Mouse (Mus musculus) liver, embryonic 15.5 days (tissue): ENCODE measurements around the gene Evi5. TPM values are rescaled to one million over a fixed set of nuclear protein-coding genes. Genes with fewer than 3 reads are reported as not detected.
A peak's percentile ranks its signal among the peaks of the same experiment; 100 is the strongest.

Experiments used
- ATAC-seq: fragments of 200-750 bp; cut with Nextera tagmentation; 2 replicates; pipeline ENCODE4 v1.8.0; 2017; ENCODE audit warnings: moderate number of reproducible peaks, mild to moderate bottlenecking, moderate library complexity; ENCODE audit not compliant: insufficient read depth
- H3K27ac ChIP-seq: fragments of 300-500 bp; sonication (generic); replicated peaks from 2 replicates; pipeline ENCODE4 v1.5.1; 2015; ENCODE audit warnings: mild to moderate bottlenecking, inconsistent platforms
- H3K27me3 ChIP-seq: fragments of 300-500 bp; sonication (generic); 2 replicates; pipeline ENCODE4 v1.6.1; 2015; ENCODE audit warnings: mild to moderate bottlenecking, inconsistent platforms
- H3K36me3 ChIP-seq: fragments of 300-500 bp; sonication (generic); replicated peaks from 2 replicates; pipeline ENCODE4 v1.6.1; 2015; ENCODE audit warnings: moderate library complexity, mild to moderate bottlenecking, inconsistent platforms
- H3K4me1 ChIP-seq: fragments of 300-500 bp; sonication (generic); replicated peaks from 2 replicates; pipeline ENCODE4 v1.6.1; 2015; ENCODE audit warnings: inconsistent platforms
- H3K4me2 ChIP-seq: fragments of 300-500 bp; sonication (generic); 2 replicates; pipeline ENCODE4 v1.6.1; 2015; ENCODE audit warnings: moderate library complexity, mild to moderate bottlenecking, inconsistent platforms
- H3K4me3 ChIP-seq: fragments of 300-500 bp; sonication (generic); replicated peaks from 2 replicates; pipeline ENCODE4 v1.5.1; 2015; ENCODE audit warnings: mild to moderate bottlenecking, inconsistent platforms
- H3K9ac ChIP-seq: fragments of 300-500 bp; sonication (generic); 2 replicates; pipeline ENCODE4 v1.6.1; 2015; ENCODE audit warnings: moderate library complexity, mild to moderate bottlenecking, inconsistent platforms
- H3K9me3 ChIP-seq: fragments of 300-500 bp; sonication (generic); replicated peaks from 2 replicates; pipeline ENCODE4 v1.6.1; 2016; ENCODE audit warnings: inconsistent platforms
- WGBS: fragments of 180-500 bp; shearing (Covaris S2); methylation state at CpG from one replicate; pipeline ENCODE4 v1.1.7; 2015; ENCODE audit warnings: mixed read lengths; ENCODE audit not compliant: insufficient replicate concordance; 5-methylcytosine and 5-hydroxymethylcytosine counted together
- polyA plus RNA-seq: library from polyadenylated mRNA; unstranded; fragments of >200 nt; fragmentation: Nextera tagmentation; extraction: Ambion mirVana; gene quantifications from 2 replicates; pipeline ENCODE4 v1.2.1, GENCODE M21; 2015

The Evi5 gene
- polyA plus RNA-seq, 1 experiment from 2014 or later, result 54.3 TPM

DNA sequence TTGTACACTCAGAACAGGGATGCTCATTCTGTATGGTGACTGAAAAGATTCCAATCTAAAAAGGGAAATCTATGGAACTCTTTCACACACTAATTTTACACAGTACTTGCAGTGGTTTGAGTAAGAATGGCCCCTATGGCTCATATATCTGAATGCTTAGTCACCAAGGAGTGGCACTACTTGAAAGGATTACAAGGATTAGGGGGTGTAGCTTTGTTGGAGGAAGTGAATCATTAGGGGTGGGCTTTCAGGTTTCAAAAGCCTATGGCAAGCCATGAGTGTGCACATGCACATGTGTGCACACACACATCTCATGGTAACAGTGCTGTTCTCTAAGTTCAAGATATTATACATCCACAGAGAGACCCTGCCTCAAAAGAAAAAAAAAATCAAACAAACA is 72.3 kb downstream of the Evi5 start:
- H3K4me1 ChIP-seq, result no peaks in the 10 kb centered on the region

DNA sequence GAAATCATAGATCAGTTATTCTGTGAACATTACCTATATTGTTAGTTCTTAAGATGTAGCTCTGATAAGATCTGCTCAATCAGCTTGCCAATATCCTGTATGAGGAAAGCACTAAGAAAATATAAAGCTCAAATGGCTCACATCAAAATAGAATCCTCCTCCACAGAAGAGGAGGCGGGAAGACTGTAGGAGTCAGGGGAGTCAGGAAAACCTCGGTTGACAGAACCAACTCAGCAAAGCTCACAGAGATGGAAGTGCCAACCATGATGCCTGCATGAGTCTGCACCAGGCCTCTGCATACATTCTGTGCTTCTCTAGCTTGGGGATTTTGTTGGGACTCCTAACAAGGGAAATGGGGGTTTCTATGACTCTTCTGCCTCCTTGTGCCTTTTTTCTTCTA is 73.7 kb downstream of the Evi5 start:
- H3K9me3 ChIP-seq, result no peaks in the 10 kb centered on the region
- no peak overlapping the region for H3K9ac ChIP-seq
- H3K27me3 ChIP-seq, result no peaks in the 10 kb centered on the region
- peaks cover 58% of the 10 kb centered on the region for H3K36me3 ChIP-seq
- no peak overlapping the region for H3K27ac ChIP-seq
- WGBS, result 89% methylated on average over 2 of the region's 2 CpGs
- no peak overlapping the region for H3K4me3 ChIP-seq
- ATAC-seq, result no peak
- H3K4me2 ChIP-seq, result no peak overlapping the region
- H3K4me1 ChIP-seq, result no peaks in the 10 kb centered on the region

More for the DNA sequence above, 72.3 kb downstream of the Evi5 start:
- Histone ChIP-seq H3K9ac (no peak overlapping the region), H3K4me3 (no peak overlapping the region), H3K27me3 (no peaks in the 10 kb centered on the region), H3K36me3 (peaks cover 48% of the 10 kb centered on the region), H3K4me2 (no peak overlapping the region), H3K27ac (no peak overlapping the region), H3K9me3 (no peaks in the 10 kb centered on the region)
- ATAC-seq, result no peak

DNA sequence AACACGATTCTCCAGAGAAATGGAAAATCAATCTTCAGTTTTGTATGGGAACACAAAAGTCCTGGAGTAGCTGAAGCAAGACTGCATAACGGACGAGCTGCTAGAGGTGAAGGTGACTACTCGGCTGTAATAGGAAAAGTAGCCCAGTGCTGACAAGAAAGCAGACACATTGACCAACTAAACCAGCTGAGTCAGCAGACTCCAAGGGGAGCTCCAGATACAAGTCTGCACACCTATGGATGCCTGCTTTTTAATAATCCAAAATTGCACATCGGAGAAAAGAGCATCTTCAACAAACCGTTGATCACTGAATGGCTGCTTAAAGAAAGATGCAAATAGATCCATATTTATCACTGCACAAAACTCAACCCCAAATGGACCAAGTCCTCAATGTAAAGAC is 76.6 kb downstream of the Evi5 start:
- no peak overlapping the region for H3K27ac ChIP-seq
- peaks cover 71% of the 10 kb centered on the region for H3K36me3 ChIP-seq
- no peak for ATAC-seq
- H3K9me3 ChIP-seq, result no peaks in the 10 kb centered on the region
- no peak overlapping the region for H3K9ac ChIP-seq
- peaks cover 4% of the 10 kb centered on the region for H3K4me1 ChIP-seq
- H3K4me2 ChIP-seq, result no peak overlapping the region
- WGBS, result 87% methylated on average over 6 of the region's 6 CpGs
- H3K27me3 ChIP-seq, result no peaks in the 10 kb centered on the region
- no peak overlapping the region for H3K4me3 ChIP-seq

DNA sequence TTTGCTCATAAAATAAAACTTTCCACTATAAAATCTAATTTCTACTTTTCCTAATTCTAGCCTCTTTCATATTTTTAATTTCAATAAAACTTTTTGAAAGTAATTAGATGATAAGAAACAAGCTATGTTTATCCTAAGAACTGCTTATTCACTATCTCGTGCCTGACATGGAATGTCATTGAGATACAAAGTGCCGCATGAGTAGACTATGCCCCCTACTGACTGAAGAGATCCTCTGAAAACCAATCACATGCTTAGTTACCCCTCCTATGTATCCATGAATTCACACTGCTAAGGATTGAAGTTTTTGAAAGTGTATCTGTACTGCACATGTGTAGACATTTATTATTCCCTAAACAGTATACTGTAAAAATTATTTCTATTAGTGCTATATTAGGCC is 81.0 kb downstream of the Evi5 start:
- H3K4me3 ChIP-seq, result no peak overlapping the region
- peaks cover 6% of the 10 kb centered on the region for H3K4me1 ChIP-seq
- no peak for ATAC-seq
- WGBS, result 21% methylated on average over 2 of the region's 2 CpGs
- H3K9ac ChIP-seq, result no peak overlapping the region
- H3K9me3 ChIP-seq, result no peaks in the 10 kb centered on the region
- no peak overlapping the region for H3K27ac ChIP-seq
- H3K4me2 ChIP-seq, result no peak overlapping the region
- H3K36me3 ChIP-seq, result peaks cover 83% of the 10 kb centered on the region
- no peaks in the 10 kb centered on the region for H3K27me3 ChIP-seq

DNA sequence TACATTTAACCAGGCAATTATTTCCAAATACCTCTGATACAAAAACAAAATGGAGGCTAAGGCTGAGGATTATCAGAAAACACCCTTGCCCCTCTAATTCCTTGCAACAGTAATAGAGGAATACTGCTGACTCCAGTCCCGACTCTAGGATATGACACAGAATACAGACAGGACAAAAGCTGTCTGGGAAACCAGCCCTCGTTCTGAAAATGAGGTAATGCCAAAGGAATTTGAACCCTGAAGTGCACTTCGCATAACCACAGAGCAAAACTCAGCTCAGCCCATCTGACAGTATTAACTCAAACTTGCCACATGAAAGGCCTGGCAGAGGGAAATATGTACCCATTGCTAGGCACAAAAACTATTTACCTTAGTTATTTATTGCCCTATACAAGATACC is 81.6 kb downstream of the Evi5 start:
- peaks cover 79% of the 10 kb centered on the region for H3K36me3 ChIP-seq
- ATAC-seq, result no peak; the same call in 1 of the 2 replicates
- H3K4me2 ChIP-seq, result no peak overlapping the region
- WGBS, result 56% methylated on average over 3 of the region's 3 CpGs
- H3K4me3 ChIP-seq, result no peak overlapping the region
- H3K9me3 ChIP-seq, result no peaks in the 10 kb centered on the region
- H3K27ac ChIP-seq, result no peak overlapping the region
- peaks cover 6% of the 10 kb centered on the region for H3K4me1 ChIP-seq
- H3K9ac ChIP-seq, result no peak overlapping the region
- no peaks in the 10 kb centered on the region for H3K27me3 ChIP-seq

DNA sequence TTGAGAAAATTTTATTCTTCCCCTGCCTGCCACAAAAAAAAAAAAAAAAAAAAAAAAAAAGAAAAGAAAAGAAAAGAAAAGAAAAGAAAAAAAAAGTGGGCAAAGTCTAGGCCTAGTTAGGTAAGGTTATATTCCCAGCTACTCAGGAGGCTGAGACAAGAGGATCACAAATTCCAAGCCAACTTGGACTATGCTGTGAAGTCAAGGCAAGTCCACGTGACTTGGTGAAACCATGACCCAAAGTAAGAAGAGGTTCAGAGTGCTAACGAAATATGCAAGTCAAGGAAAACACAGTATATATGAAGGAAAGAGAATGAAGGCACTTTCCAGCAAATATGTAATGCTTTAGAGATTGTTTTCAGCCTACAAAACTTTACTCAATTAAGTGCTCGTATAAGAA is 82.4 kb downstream of the Evi5 start:
- ATAC-seq, result no peak
- Histone ChIP-seq H3K4me2 (no peak overlapping the region), H3K9ac (no peak overlapping the region), H3K36me3 (peaks cover 79% of the 10 kb centered on the region), H3K9me3 (no peaks in the 10 kb centered on the region), H3K4me3 (no peak overlapping the region), H3K27me3 (no peaks in the 10 kb centered on the region), H3K4me1 (peaks cover 6% of the 10 kb centered on the region), H3K27ac (no peak overlapping the region)
- WGBS, result 90% methylated on average over 3 of the region's 3 CpGs

DNA sequence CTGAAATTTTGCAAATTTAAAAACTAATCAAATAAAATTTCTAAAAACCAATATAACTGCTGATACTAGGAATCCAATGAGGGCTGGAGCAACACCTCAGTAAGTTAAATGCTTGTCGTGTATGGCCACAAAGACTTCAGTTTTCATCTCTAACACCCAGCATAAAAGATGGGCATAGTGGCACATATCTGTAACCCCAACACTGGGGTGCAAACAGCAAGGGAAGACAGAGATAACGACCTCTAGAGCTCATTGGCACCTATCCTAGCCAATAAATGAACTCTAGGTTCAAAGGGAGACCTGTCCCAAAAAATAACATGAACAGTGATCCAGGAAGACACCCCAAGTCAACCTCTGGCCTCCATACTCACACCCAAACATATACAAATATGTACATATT is 82.9 kb downstream of the Evi5 start:
- WGBS, result 49% methylated on average over 2 of the region's 2 CpGs
- Histone ChIP-seq H3K4me3 (no peak overlapping the region), H3K27me3 (no peaks in the 10 kb centered on the region), H3K4me1 (peaks cover 6% of the 10 kb centered on the region), H3K9me3 (no peaks in the 10 kb centered on the region), H3K4me2 (no peak overlapping the region), H3K27ac (no peak overlapping the region), H3K9ac (no peak overlapping the region), H3K36me3 (peaks cover 79% of the 10 kb centered on the region)
- ATAC-seq, result peak; percentile 52; the same call in 1 of the 2 replicates

DNA sequence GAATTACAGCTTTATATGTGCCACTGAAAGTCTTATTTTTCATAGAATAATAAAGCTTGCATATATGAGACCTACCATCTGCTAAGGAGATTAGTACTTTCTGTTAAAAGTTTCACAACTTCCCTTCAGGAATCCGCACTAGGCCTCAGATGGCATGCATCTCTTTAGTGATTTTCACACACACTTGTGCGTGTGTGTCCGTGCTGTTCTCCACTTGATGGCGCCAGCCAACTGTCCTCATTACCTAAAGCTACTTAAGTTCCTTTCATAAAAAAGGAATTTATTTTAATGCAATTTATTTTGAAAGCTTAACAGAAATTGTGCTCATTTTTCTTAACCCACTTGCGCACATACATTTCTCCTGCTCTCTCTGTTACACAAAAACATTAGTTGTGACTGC is 85.4 kb downstream of the Evi5 start:
- 73% methylated on average over 5 of the region's 5 CpGs for whole genome bisulfite sequencing
- no peaks in the 10 kb centered on the region for H3K27me3 ChIP-seq
- H3K9me3 ChIP-seq, result no peaks in the 10 kb centered on the region
- no peak overlapping the region for H3K27ac ChIP-seq
- peaks cover 6% of the 10 kb centered on the region for H3K4me1 ChIP-seq
- H3K9ac ChIP-seq, result no peak overlapping the region
- no peak overlapping the region for H3K4me3 ChIP-seq
- no peak for ATAC-seq
- peaks cover 77% of the 10 kb centered on the region for H3K36me3 ChIP-seq
- H3K4me2 ChIP-seq, result no peak overlapping the region

DNA sequence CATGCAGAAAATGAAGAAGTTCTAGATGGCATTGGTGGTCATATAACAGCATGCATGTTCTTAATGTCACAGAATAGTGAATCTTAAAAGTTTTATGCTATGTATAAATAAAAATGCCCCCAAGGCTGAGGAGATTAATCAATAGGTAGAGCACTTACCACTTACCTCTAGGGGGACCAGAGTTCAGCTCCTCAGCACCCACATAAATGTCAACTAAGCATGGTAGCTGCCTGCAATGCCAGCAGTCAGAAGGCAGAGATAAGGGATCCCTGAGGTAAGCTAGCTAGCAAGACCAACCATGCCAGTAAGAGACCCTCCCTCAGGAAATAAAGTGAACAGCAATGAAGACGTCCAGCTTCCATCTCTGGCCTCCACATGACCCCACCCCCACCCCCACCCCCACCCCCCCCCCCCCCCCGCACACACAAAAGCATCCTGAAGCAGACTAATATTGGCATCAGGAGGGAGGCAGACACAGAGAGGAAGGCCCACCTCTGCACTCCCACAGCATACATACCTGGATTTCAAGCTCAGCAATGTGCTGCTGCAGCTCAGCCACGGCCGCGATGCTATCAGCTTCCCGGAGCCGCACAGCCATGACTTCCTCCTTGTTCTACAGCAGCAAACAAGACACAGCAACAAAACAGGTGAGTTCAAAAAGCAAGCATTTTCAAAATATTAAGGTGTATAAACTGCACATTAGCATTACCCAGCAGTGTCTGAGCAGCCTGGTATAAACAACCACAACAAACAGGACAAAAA is 87.0 kb downstream of the Evi5 start:
- no peak overlapping the region for H3K4me2 ChIP-seq
- 56% methylated on average over 6 of the region's 7 CpGs for WGBS
- no peak for ATAC-seq
- H3K4me3 ChIP-seq, result no peak overlapping the region
- no peak overlapping the region for H3K9ac ChIP-seq
- H3K9me3 ChIP-seq, result no peaks in the 10 kb centered on the region
- no peaks in the 10 kb centered on the region for H3K27me3 ChIP-seq
- H3K27ac ChIP-seq, result no peak overlapping the region
- no peaks in the 10 kb centered on the region for H3K4me1 ChIP-seq
- peaks cover 82% of the 10 kb centered on the region for H3K36me3 ChIP-seq

DNA sequence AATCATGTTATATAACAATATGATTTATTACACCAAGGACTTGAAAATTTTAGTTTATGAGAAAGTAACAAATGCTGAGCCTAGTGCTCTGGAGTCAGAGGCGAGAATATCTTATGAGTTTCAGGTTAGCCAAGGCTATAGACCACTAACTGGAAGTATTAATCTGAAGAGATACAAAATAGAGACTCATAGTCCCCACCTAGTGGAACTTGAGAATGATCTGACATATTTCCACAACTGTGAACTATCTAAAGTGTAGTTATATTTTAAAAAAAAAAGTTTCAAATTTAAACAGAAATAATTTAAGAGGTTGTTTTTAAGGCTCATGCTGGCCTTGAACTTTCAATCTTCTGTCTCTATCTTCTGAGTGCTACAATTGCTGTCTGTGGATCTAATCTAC is 92.5 kb downstream of the Evi5 start:
- peaks cover 78% of the 10 kb centered on the region for H3K36me3 ChIP-seq
- no peaks in the 10 kb centered on the region for H3K9me3 ChIP-seq
- H3K27me3 ChIP-seq, result no peaks in the 10 kb centered on the region
- WGBS, result 87% methylated on average over 1 of the region's 1 CpGs
- H3K9ac ChIP-seq, result no peak overlapping the region
- H3K27ac ChIP-seq, result no peak overlapping the region
- no peak overlapping the region for H3K4me3 ChIP-seq
- H3K4me2 ChIP-seq, result no peak overlapping the region
- no peaks in the 10 kb centered on the region for H3K4me1 ChIP-seq
- ATAC-seq, result no peak

DNA sequence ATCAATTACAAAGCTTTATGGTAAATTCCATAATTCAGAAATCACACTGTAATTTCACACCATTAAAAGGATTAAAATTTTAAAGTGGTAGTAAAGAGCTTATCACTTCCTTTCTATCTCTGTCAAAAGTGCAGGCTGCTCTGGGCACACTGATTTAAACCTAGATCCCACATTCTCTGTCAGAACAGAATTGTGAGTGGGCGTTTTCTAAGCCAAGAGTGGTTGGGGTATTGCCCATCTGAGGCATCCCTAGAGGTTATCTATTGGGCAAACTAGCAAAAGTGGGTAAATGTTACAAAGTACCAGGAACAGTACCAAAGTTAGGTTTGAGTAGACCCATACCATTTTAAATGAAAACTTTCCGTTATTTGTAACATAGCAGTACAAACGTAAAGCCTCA is 96.1 kb downstream of the Evi5 start:
- H3K36me3 ChIP-seq, result peaks cover 66% of the 10 kb centered on the region
- WGBS, result 75% methylated on average over 3 of the region's 3 CpGs
- H3K4me3 ChIP-seq, result no peak overlapping the region
- no peak overlapping the region for H3K27ac ChIP-seq
- no peaks in the 10 kb centered on the region for H3K4me1 ChIP-seq
- no peak overlapping the region for H3K9ac ChIP-seq
- no peaks in the 10 kb centered on the region for H3K27me3 ChIP-seq
- H3K9me3 ChIP-seq, result no peaks in the 10 kb centered on the region
- no peak for ATAC-seq
- H3K4me2 ChIP-seq, result no peak overlapping the region

DNA sequence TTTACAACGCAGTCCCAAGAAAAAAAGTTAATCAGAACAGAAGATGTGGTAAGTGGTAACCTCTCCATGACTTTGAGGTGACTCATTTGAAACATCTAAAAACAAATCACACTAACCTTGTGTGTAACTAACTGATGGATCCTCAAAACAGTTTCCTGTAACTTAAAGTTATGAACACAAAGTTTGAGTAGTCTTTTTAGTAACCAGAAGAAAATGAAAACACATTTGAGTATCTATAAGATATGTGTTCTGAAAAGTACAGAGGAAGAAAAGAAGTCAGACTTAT is 97.4 kb downstream of the Evi5 start:
- no peak overlapping the region for H3K27ac ChIP-seq
- WGBS, result 80% methylated on average over 1 of the region's 1 CpGs
- no peak overlapping the region for H3K4me3 ChIP-seq
- no peak overlapping the region for H3K9ac ChIP-seq
- peaks cover 58% of the 10 kb centered on the region for H3K36me3 ChIP-seq
- H3K4me1 ChIP-seq, result no peaks in the 10 kb centered on the region
- no peaks in the 10 kb centered on the region for H3K27me3 ChIP-seq
- H3K4me2 ChIP-seq, result no peak overlapping the region
- no peaks in the 10 kb centered on the region for H3K9me3 ChIP-seq
- ATAC-seq, result no peak
